Mouse (Mus musculus) granulocyte monocyte progenitor cell, adult 5-6 weeks (primary cell): Measurements from ENCODE around the gene Gm17349. TPM values are rescaled to one million over a fixed set of nuclear protein-coding genes. Genes with fewer than 3 reads are reported as not detected.
A peak's percentile ranks its signal among the peaks of the same experiment; 100 is the strongest.

Experiments
- ATAC-seq: replicated peaks from 2 replicates; pipeline ENCODE4 v1.8.0; 2016; ENCODE audit warnings: mild to moderate bottlenecking, moderate TSS enrichment, inconsistent platforms; ENCODE audit not compliant: poor library complexity, severe bottlenecking
- total RNA-seq, 2 experiments: library from RNA; stranded (forward) in 1 of 2; stranded (reverse) in 1 of 2; fragments of 200-712, 200-1000 nt in 1 of 2; fragments of >200 nt in 1 of 2; fragmentation: Nextera tagmentation in 1 of 2; gene quantifications; 2 replicates each; pipeline ENCODE4 v1.2.3; 2014 to 2017

Gm17349 gene
- total RNA-seq, 2 experiments from 2014 or later, result not detected

DNA sequence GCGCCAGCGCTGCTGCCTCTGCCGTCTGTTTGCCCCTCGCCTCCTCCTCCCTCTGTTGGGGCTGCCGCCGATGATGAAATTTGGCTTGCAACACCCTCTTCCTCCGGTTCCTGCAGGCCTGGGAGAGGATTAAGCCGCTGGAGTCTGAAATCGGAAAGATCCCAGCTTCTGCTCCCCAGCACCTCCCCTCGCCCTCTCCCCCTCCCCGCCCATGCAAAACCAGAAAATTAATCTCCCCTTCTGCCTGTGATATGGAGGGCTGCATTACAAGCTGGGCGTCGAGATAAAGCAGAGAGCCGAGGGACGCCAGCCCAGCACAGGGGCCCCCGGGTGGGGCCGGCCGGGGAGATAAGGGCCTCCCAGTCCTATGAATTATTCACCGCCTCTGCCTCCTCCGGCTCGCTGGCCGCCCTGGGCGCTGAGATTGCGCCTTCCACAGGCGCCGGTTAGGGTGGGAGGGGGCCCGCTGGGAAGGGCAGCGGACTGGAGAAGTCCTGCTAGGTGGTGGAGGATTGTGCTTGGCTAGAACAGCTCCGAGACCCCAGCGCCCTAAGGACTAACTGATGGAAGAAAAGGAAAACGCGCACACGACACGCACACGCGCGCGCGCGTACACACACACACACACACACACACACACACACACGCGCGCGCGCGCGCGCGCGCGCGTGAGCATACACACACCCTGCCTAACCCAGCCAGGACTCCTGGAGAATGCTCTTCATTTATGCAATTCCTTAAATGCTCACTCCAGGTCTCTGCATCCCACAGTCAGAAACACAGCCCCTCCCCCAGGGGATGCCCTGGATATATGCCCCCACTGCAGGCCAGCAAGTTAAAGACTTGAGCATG lies 40.5 kb downstream of the Gm17349 start:
- ATAC-seq, result peak; percentile 92

DNA sequence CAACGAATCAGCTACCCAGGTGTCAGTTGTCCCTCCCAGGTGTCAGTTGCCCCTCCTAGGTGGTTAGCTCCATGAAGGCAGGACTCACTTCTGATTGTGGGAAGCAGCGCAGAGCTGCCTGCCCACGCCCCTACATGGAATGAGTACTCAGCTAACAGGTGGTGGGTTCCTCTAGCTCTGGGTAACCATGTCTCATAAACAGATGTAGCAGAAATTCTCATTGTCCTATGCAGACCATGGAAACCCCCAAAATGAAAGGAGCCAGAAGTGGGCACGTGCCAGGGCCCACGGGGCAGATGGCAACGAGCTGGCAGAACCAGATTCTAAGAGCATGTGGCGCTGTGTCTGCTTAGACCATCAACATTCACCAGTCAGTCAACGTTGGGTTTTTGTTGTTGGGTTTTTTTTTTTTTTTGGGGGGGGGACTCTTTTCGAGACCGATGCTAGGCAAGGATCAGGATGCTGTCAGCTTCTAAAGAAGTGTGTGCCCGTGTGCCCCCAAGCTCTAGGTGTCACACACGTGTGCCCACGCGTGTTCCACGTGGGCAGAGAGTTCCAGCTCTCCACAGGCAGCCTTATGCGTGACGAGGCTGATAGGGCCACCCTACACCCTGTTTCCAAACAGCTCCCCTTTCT lies 41.2 kb downstream of the Gm17349 start:
- ATAC-seq, result peak; percentile 18

DNA sequence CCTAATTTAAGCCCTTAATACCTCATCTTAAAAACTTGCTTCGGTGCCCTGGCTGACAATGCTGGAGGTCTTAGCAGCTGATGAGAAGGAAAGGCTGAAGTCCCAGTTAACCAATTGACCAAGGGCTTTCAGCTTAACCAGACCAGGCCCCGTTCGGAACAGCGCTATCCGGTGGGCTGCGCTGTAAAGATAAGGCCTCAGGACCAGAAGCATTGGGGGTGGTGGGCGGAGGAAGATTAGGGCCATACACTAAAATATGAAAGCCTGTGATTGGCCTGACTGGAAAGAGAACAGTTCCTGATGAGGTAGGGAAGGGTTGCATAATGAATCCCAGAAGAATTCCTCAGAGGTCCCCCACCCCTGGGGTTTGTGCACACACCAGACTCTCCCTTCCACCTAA lies 42.9 kb downstream of the Gm17349 start:
- ATAC-seq, result no peak

DNA sequence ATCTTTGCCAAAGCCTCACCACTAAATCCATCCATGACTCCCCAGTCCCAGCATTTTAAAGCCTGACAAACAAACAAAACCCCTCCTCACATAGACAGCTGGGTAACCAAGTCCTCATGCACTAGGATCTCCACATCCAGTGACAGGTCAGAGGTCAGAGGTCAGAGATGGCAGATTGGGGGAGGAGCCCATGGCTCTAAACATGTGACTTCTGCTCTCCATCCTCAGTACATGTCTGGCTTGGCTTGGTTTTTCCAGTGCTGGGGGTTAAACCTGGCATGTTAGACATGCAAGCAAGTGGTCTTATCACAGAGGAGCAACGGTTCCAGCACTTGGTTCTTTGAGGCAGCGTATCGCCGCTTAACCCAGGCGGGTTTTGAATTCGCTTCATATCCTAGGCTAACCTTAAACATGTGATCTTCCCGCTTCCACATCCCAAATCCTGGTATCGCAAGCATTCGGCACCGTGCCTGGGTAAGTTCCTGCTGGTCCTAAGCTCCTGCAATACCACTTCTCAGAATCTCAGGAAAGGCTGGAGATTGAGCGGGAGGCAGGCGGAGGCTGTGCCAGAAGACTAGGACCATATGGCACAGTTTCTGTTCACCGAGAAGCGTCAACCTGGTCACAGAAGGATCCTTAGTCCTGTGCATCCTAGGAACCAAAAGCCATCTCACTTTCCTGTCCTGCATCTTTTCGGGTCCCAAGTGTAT lies 44.0 kb downstream of the Gm17349 start:
- no peak for ATAC-seq

DNA sequence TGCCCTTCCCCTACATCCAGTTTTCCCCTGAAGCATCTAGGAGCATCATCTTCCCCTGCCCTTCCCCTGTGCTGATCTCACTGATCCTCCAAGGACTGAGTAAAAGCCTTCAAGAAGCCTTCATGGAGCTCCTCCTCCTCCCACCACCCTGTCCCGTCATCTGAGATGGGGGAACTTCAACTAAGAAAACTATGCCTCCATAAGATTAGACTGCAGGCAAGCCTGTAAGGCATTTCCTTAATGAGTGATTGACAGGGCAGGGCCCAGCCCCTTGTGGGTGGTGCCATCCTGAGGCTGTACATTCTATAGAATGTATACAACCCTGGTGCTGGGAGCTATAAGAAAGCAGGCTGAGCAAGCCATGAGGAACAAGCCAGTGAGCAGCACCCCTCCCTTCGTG lies 46.9 kb downstream of the Gm17349 start:
- no peak for ATAC-seq

DNA sequence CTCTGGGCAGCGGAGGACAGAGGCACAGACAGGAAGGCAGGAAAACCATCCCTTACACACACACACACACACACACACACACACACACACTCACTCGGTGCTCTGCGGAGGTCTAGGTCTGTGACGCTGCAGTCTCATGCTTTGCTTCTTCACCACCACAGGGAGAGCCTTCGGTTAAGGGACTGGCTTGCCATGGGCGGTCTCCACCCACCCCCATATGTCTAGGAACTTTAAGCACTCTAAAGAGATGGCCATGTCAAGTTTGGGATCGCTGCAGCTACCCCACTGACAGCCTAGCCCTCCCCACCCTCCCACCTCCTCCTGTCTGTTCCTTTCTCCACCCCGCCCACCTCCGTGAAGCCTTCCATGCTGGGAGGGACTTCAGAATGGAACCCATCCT lies 49.3 kb downstream of the Gm17349 start:
- no peak for ATAC-seq

DNA sequence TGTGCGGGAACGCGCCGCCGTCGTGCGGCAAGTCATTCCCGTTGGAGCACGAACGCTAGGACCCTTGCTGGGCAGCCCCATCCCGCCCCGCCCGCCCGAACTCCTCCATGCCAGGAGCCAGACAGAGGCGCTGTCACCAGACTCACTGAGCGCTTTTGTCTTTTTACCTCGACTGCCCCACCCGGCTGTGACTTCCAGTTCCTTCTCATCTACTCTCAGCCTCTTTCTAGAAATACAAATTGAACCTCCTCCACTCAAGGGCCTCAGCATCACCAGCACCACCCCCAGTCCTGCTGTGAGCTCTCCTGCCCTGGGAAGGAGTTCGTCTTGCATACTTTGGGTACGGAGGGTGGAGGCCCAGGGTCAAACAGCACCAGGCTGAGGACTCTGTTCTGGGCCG lies 51.4 kb downstream of the Gm17349 start:
- ATAC-seq, result no peak

DNA sequence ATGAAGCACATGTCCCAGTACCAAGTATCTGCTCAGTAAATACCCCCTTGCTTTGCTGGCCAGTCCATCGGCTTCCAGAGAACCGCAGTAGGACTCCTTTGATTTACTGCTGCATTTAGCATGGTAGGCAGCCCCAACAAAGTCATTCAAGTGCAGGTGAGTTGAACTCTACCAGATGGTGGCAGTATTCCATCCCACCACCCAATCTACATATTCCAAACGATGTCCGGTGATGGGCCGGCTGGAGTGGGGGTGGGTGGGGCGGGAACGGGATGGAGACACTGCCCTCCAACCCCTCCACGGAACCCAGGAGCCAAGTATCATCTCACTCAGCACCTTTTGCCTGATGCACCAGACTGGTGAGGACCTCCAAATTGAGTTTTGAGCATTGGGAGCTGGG lies 52.0 kb downstream of the Gm17349 start:
- ATAC-seq, result no peak

Other genes with a start within 250 kb of the Gm17349 start
- 5.0 and 13.4 TPM in 2 replicates for gene Nckap5l, start 247.7 kb downstream of the Gm17349 start, total RNA-seq (2014; fragmentation: Nextera tagmentation)
- gene Nckap5l, start 247.7 kb downstream of the Gm17349 start, total RNA-seq (2017), result 0.26 and 7.5 TPM in 2 replicates
- 3.1 and 3.6 TPM in 2 replicates for gene Bcdin3d, start 230.8 kb downstream of the Gm17349 start, total RNA-seq (2014; fragmentation: Nextera tagmentation)
- 2.9 and 4.2 TPM in 2 replicates for gene Bcdin3d, start 230.8 kb downstream of the Gm17349 start, total RNA-seq (2017)
- gene Faim2, start 177.3 kb downstream of the Gm17349 start, total RNA-seq (2014; fragmentation: Nextera tagmentation), result not detected in 2 replicates
- 0.17 TPM in 1 of 2 replicates, not detected in the other for gene Faim2, start 177.3 kb downstream of the Gm17349 start, total RNA-seq (2017)
- gene Aqp2, start 126.4 kb downstream of the Gm17349 start, total RNA-seq (2014; fragmentation: Nextera tagmentation), result not detected in 2 replicates
- gene Aqp2, start 126.4 kb downstream of the Gm17349 start, total RNA-seq (2017), result not detected in 2 replicates
- not detected in 2 replicates for gene Aqp5, start 114.7 kb downstream of the Gm17349 start, total RNA-seq (2014; fragmentation: Nextera tagmentation)
- not detected in 2 replicates for gene Aqp5, start 114.7 kb downstream of the Gm17349 start, total RNA-seq (2017)
- gene Aqp6, start 104.1 kb downstream of the Gm17349 start, total RNA-seq (2014; fragmentation: Nextera tagmentation), result not detected in 2 replicates
- gene Aqp6, start 104.1 kb downstream of the Gm17349 start, total RNA-seq (2017), result not detected in 2 replicates
- gene Racgap1, start 53.8 kb downstream of the Gm17349 start, total RNA-seq (2014; fragmentation: Nextera tagmentation), result 47.0 and 75.5 TPM in 2 replicates
- gene Racgap1, start 53.8 kb downstream of the Gm17349 start, total RNA-seq (2017), result 76.4 and 80.0 TPM in 2 replicates
- not detected in 2 replicates for gene Asic1, start 35.1 kb downstream of the Gm17349 start, total RNA-seq (2014; fragmentation: Nextera tagmentation)
- gene Asic1, start 35.1 kb downstream of the Gm17349 start, total RNA-seq (2017), result not detected in 2 replicates
- gene Smarcd1, start 3.4 kb downstream of the Gm17349 start, total RNA-seq (2014; fragmentation: Nextera tagmentation), result 29.8 and 34.7 TPM in 2 replicates
- gene Smarcd1, start 3.4 kb downstream of the Gm17349 start, total RNA-seq (2017), result 16.3 and 28.0 TPM in 2 replicates
- 0.68 and 0.86 TPM in 2 replicates for gene Gpd1, start 12.0 kb upstream of the Gm17349 start, total RNA-seq (2014; fragmentation: Nextera tagmentation)
- 0.10 and 0.34 TPM in 2 replicates for gene Gpd1, start 12.0 kb upstream of the Gm17349 start, total RNA-seq (2017)
- gene Cox14, start 20.1 kb upstream of the Gm17349 start, total RNA-seq (2014; fragmentation: Nextera tagmentation), result 57.0 and 57.1 TPM in 2 replicates
- 38.9 and 47.3 TPM in 2 replicates for gene Cox14, start 20.1 kb upstream of the Gm17349 start, total RNA-seq (2017)
- 34.8 and 58.3 TPM in 2 replicates for gene Cers5, start 67.4 kb upstream of the Gm17349 start, total RNA-seq (2014; fragmentation: Nextera tagmentation)
- gene Cers5, start 67.4 kb upstream of the Gm17349 start, total RNA-seq (2017), result 17.9 and 24.5 TPM in 2 replicates
- gene Lima1, start 170.0 kb upstream of the Gm17349 start, total RNA-seq (2014; fragmentation: Nextera tagmentation), result 3.5 and 13.8 TPM in 2 replicates
- 3.0 and 7.2 TPM in 2 replicates for gene Lima1, start 170.0 kb upstream of the Gm17349 start, total RNA-seq (2017)